Mouse (Mus musculus) forebrain, embryonic 11.5 days (tissue): Measurements from ENCODE around the gene Ryk. TPM values are rescaled to one million over a fixed set of nuclear protein-coding genes. Genes with fewer than 3 reads are reported as not detected.

Source experiments
- ATAC-seq: fragments of 200-750 bp; cut with Nextera tagmentation; replicated peaks from 2 replicates; pipeline ENCODE4 v1.8.0; 2017; ENCODE audit warnings: moderate TSS enrichment; ENCODE audit not compliant: low FRiP score
- DNase-seq: peaks from one replicate; pipeline ENCODE4 v3.0.0-alpha.2; 2017; ENCODE audit warnings: low spot score
- H3K27ac ChIP-seq: fragments of 300-500 bp; sonication (generic); 2 replicates; pipeline ENCODE4 v1.5.1; 2014; ENCODE audit warnings: low read depth, low read length
- H3K27me3 ChIP-seq: fragments of 300-500 bp; sonication (generic); 2 replicates; pipeline ENCODE4 v1.6.1; 2014; ENCODE audit warnings: mild to moderate bottlenecking, low read length, mixed read lengths; ENCODE audit not compliant: control insufficient read depth, insufficient read depth
- H3K36me3 ChIP-seq: fragments of 300-500 bp; sonication (generic); 2 replicates; pipeline ENCODE4 v1.6.1; 2014; ENCODE audit warnings: mild to moderate bottlenecking, low read length, moderate library complexity, mixed read lengths; ENCODE audit not compliant: control insufficient read depth, insufficient read depth
- H3K4me1 ChIP-seq: fragments of 300-500 bp; sonication (generic); replicated peaks from 2 replicates; pipeline ENCODE4 v1.6.1; 2014; ENCODE audit warnings: low read length, mixed read lengths; ENCODE audit not compliant: control insufficient read depth, insufficient read depth
- H3K4me2 ChIP-seq: fragments of 300-500 bp; sonication (generic); 2 replicates; pipeline ENCODE4 v1.6.1; 2014; ENCODE audit warnings: low read depth, mild to moderate bottlenecking, low read length, moderate library complexity, mixed read lengths; ENCODE audit not compliant: severe bottlenecking
- H3K4me3 ChIP-seq: fragments of 300-500 bp; sonication (generic); 2 replicates; pipeline ENCODE4 v1.5.1; 2014; ENCODE audit warnings: low read depth, low read length
- H3K9ac ChIP-seq: fragments of 300-500 bp; sonication (generic); 2 replicates; pipeline ENCODE4 v1.6.1; 2014; ENCODE audit warnings: low read length
- H3K9me3 ChIP-seq: fragments of 300-500 bp; sonication (generic); 2 replicates; pipeline ENCODE4 v1.6.1; 2016; ENCODE audit warnings: low read length, mixed read lengths; ENCODE audit not compliant: control insufficient read depth
- WGBS: fragments of 180-500 bp; shearing (Covaris S2); extraction: QIAGEN DNeasy Blood & Tissue Kit; methylation state at CpG from one replicate; pipeline ENCODE4 v1.1.7; 2014; 5-methylcytosine and 5-hydroxymethylcytosine counted together
- polyA plus RNA-seq: library from polyadenylated mRNA; unstranded; fragments of >200 nt; fragmentation: Nextera tagmentation; extraction: Ambion mirVana; gene quantifications from 2 replicates; pipeline ENCODE4 v1.2.1, GENCODE M21; 2014

The Ryk gene
- polyA plus RNA-seq, 1 experiment from 2014 or later, result 26.3 TPM

GRCm38 (mm10) chr9:102843577-102843976, 8.9 kb downstream of the Ryk start:
- 57% methylated on average over 4 of the region's 4 CpGs for WGBS

GRCm38 (mm10) chr9:102845851-102846250, 11.1 kb downstream of the Ryk start:
- WGBS, result 83% methylated on average over 6 of the region's 6 CpGs
- Histone ChIP-seq H3K36me3 (no peaks in the 10 kb centered on the region), H3K4me2 (no peak overlapping the region), H3K9ac (no peak overlapping the region), H3K9me3 (no peaks in the 10 kb centered on the region), H3K4me1 (peaks cover 3% of the 10 kb centered on the region; the same call in 1 of the 2 replicates), H3K4me3 (no peak overlapping the region), H3K27ac (no peak overlapping the region), H3K27me3 (no peaks in the 10 kb centered on the region)
- no peak for ATAC-seq
- no peak for DNase-seq

More at GRCm38 (mm10) chr9:102843577-102843976, 8.9 kb downstream of the Ryk start:
- DNase-seq, result no peak
- ATAC-seq, result no peak
- Histone ChIP-seq H3K9me3 (no peaks in the 10 kb centered on the region), H3K27me3 (no peaks in the 10 kb centered on the region), H3K4me3 (no peak overlapping the region), H3K4me1 (peaks cover 9% of the 10 kb centered on the region; the same call in 1 of the 2 replicates), H3K36me3 (no peaks in the 10 kb centered on the region), H3K4me2 (no peak overlapping the region), H3K27ac (no peak overlapping the region), H3K9ac (no peak overlapping the region)

- H3K9me3 ChIP-seq, result no peaks in the 10 kb centered on the region
- no peak overlapping the region for H3K27ac ChIP-seq
- no peak overlapping the region for H3K9ac ChIP-seq
- no peak overlapping the region for H3K4me2 ChIP-seq
- H3K4me1 ChIP-seq, result no peaks in the 10 kb centered on the region; the same call in 1 of the 2 replicates
- no peak overlapping the region for H3K4me3 ChIP-seq
- ATAC-seq, result no peak
- no peaks in the 10 kb centered on the region for H3K36me3 ChIP-seq
- no peak for DNase-seq
- H3K27me3 ChIP-seq, result no peaks in the 10 kb centered on the region
- 82% methylated on average over 5 of the region's 5 CpGs for WGBS
Measured at GRCm38 (mm10) chr9:102846348-102846747, 11.6 kb downstream of the Ryk start.

GRCm38 (mm10) chr9:102852076-102853022, 17.6 kb downstream of the Ryk start:
- no peaks in the 10 kb centered on the region for H3K4me1 ChIP-seq
- H3K27ac ChIP-seq, result no peak overlapping the region
- H3K4me3 ChIP-seq, result no peak overlapping the region
- no peaks in the 10 kb centered on the region for H3K27me3 ChIP-seq
- ATAC-seq (no peak), DNase-seq (no peak)
- peaks cover 2% of the 10 kb centered on the region; the same call in 1 of the 2 replicates for H3K36me3 ChIP-seq
- 93% methylated on average over 13 of the region's 13 CpGs for WGBS
- H3K4me2 ChIP-seq, result no peak overlapping the region
- no peak overlapping the region for H3K9ac ChIP-seq
- no peaks in the 10 kb centered on the region; the same call in 1 of the 2 replicates for H3K9me3 ChIP-seq

- H3K4me2 ChIP-seq, result no peak overlapping the region
- H3K27me3 ChIP-seq, result no peaks in the 10 kb centered on the region
- H3K9me3 ChIP-seq, result no peaks in the 10 kb centered on the region; the same call in 1 of the 2 replicates
- no peak overlapping the region for H3K4me3 ChIP-seq
- no peak for ATAC-seq
- WGBS, result 96% methylated on average over 2 of the region's 2 CpGs
- H3K4me1 ChIP-seq, result no peaks in the 10 kb centered on the region
- no peak overlapping the region for H3K27ac ChIP-seq
- DNase-seq, result no peak
- no peak overlapping the region for H3K9ac ChIP-seq
- peaks cover 2% of the 10 kb centered on the region; the same call in 1 of the 2 replicates for H3K36me3 ChIP-seq
Measured at GRCm38 (mm10) chr9:102857856-102858255, 23.1 kb downstream of the Ryk start.

GRCm38 (mm10) chr9:102858283-102858682, 23.6 kb downstream of the Ryk start:
- WGBS, result 87% methylated on average over 5 of the region's 5 CpGs
- Histone ChIP-seq H3K27me3 (no peaks in the 10 kb centered on the region), H3K36me3 (peaks cover 2% of the 10 kb centered on the region; the same call in 1 of the 2 replicates), H3K4me2 (no peak overlapping the region), H3K9me3 (no peaks in the 10 kb centered on the region; the same call in 1 of the 2 replicates), H3K27ac (no peak overlapping the region), H3K4me3 (no peak overlapping the region), H3K9ac (no peak overlapping the region), H3K4me1 (no peaks in the 10 kb centered on the region)
- no peak for DNase-seq
- ATAC-seq, result no peak

- Histone ChIP-seq H3K4me1 (peaks cover 8% of the 10 kb centered on the region; the same call in 1 of the 2 replicates), H3K36me3 (peaks cover 2% of the 10 kb centered on the region; the same call in 1 of the 2 replicates), H3K27me3 (no peaks in the 10 kb centered on the region), H3K4me3 (no peak overlapping the region), H3K27ac (no peak overlapping the region), H3K9me3 (no peaks in the 10 kb centered on the region; the same call in 1 of the 2 replicates), H3K9ac (no peak overlapping the region), H3K4me2 (no peak overlapping the region)
- WGBS, result 98% methylated on average over 5 of the region's 5 CpGs
- DNase-seq (no peak), ATAC-seq (no peak)
Measured at GRCm38 (mm10) chr9:102859399-102859798, 24.7 kb downstream of the Ryk start.

- Histone ChIP-seq H3K9me3 (no peaks in the 10 kb centered on the region; the same call in 1 of the 2 replicates), H3K4me2 (no peak overlapping the region), H3K4me3 (no peak overlapping the region), H3K36me3 (peaks cover 2% of the 10 kb centered on the region; the same call in 1 of the 2 replicates), H3K9ac (no peak overlapping the region), H3K27me3 (no peaks in the 10 kb centered on the region), H3K4me1 (peaks cover 8% of the 10 kb centered on the region; the same call in 1 of the 2 replicates), H3K27ac (no peak overlapping the region)
- 97% methylated on average over 10 of the region's 10 CpGs for WGBS
- DNase-seq (no peak), ATAC-seq (no peak)
Measured at GRCm38 (mm10) chr9:102859963-102860362, 25.2 kb downstream of the Ryk start.
